Mouse (Mus musculus) small intestine, adult 2 months (tissue): ENCODE measurements around the gene Wbp4.

Experiments used
- CTCF ChIP-seq: fragments of 200-500 bp; IDR thresholded peaks from 2 replicates; pipeline ENCODE4 v1.5.1; 2012; ENCODE audit warnings: low read depth, mild to moderate bottlenecking, control low read depth, inconsistent platforms, low read length, moderate library complexity, mixed read lengths; ENCODE audit not compliant: insufficient replicate concordance, insufficient read length; ENCODE audit errors: extremely low read depth
- POLR2A ChIP-seq: fragments of 200-500 bp; IDR thresholded peaks from 2 replicates; pipeline ENCODE4 v1.6.1; 2012; ENCODE audit warnings: low read depth, mild to moderate bottlenecking, control low read depth, inconsistent platforms, low read length, moderate library complexity

DNA sequence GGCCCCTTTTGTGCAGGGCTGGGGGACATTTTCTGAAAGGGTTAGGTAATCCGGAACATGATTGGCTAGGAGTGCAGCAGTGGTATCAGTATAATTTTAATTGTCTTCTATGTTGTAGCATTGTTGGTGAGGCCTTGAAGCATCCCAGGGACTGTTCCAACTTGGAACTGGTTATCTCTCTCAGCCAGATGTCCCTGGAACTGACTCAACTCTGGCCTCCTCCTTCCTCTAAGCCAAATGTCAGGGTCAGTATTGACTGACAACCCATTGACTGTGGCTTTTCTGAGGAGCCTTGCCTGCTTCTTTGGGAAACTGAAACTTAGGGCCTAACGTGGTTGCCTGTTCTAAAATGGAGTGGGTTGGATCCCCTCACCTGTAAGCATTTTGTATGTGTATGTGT lies 40.7 kb downstream of the Wbp4 start:
- TF ChIP-seq CTCF (no peak), POLR2A (no peak)
